Mouse (Mus musculus) bone marrow macrophage, adult 2 months (primary cell): ENCODE results near the gene Mcu.

Experiments
- CTCF ChIP-seq: IDR thresholded peaks from 2 replicates; pipeline ENCODE4 v1.5.1; 2012; ENCODE audit warnings: low read depth, mild to moderate bottlenecking, low read length, moderate library complexity
- POLR2A ChIP-seq: IDR thresholded peaks from 2 replicates; pipeline ENCODE4 v1.6.1; 2012; ENCODE audit warnings: mild to moderate bottlenecking, low read depth, low read length, borderline replicate concordance

DNA sequence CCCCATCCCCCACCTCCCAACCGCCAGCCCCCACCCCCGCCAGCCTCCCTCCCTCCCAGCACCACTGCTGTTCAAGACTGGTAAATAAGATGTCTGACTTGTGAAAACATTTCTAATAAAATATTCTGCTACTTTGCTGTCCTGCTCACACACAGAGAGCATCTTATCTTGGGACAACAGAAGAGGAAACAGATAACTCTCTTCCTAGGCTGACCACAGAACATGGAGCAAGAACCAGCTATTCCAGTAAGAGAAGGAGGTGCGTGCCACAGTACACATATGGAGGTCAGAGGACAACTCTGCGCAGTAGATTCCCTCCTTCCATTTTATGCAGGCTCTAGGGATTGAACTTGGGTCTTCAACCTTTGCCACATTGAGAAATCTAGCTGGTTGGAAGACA lies 45.2 kb downstream of the Mcu start:
- TF ChIP-seq POLR2A: no peak
- no peak for TF ChIP-seq CTCF
